Mouse (Mus musculus) forebrain, embryonic 10.5 days (tissue): ENCODE measurements around the gene Mcf2l. TPM values are rescaled to one million over a fixed set of nuclear protein-coding genes. Genes with fewer than 3 reads are reported as not detected.

Experiments used
- DNase-seq: peaks from one replicate; pipeline ENCODE4 v3.0.0-alpha.2; 2017; ENCODE audit warnings: low spot score; ENCODE audit errors: extremely low spot score
- H3K27ac ChIP-seq: fragments of 300-500 bp; sonication (generic); 2 replicates; pipeline ENCODE4 v1.5.1; 2016; ENCODE audit warnings: mild to moderate bottlenecking
- H3K27me3 ChIP-seq: fragments of 300-500 bp; sonication (generic); 2 replicates; pipeline ENCODE4 v1.6.1; 2016; ENCODE audit warnings: mild to moderate bottlenecking; ENCODE audit not compliant: poor library complexity, severe bottlenecking
- H3K36me3 ChIP-seq: fragments of 300-500 bp; sonication (generic); replicated peaks from 2 replicates; pipeline ENCODE4 v1.6.1; 2016; ENCODE audit warnings: mild to moderate bottlenecking, moderate library complexity
- H3K4me1 ChIP-seq: fragments of 300-500 bp; sonication (generic); 2 replicates; pipeline ENCODE4 v1.6.1; 2016
- H3K4me3 ChIP-seq: fragments of 300-500 bp; sonication (generic); 2 replicates; pipeline ENCODE4 v1.5.1; 2016; ENCODE audit warnings: mild to moderate bottlenecking, moderate library complexity
- H3K9me3 ChIP-seq: fragments of 300-500 bp; sonication (generic); 2 replicates; pipeline ENCODE4 v1.6.1; 2016; ENCODE audit warnings: mild to moderate bottlenecking, moderate library complexity
- WGBS: fragments of 180-500 bp; shearing (Covaris S2); methylation state at CpG from one replicate; pipeline ENCODE4 v1.1.7; 2016; 5-methylcytosine and 5-hydroxymethylcytosine counted together
- polyA plus RNA-seq: library from polyadenylated mRNA; unstranded; fragments of >200 nt; fragmentation: Nextera tagmentation; extraction: Ambion mirVana; gene quantifications from 2 replicates; pipeline ENCODE4 v1.2.1, GENCODE M21; 2016

Gene Mcf2l
- polyA plus RNA-seq, 1 experiment from 2014 or later, result 32.5 TPM

DNA sequence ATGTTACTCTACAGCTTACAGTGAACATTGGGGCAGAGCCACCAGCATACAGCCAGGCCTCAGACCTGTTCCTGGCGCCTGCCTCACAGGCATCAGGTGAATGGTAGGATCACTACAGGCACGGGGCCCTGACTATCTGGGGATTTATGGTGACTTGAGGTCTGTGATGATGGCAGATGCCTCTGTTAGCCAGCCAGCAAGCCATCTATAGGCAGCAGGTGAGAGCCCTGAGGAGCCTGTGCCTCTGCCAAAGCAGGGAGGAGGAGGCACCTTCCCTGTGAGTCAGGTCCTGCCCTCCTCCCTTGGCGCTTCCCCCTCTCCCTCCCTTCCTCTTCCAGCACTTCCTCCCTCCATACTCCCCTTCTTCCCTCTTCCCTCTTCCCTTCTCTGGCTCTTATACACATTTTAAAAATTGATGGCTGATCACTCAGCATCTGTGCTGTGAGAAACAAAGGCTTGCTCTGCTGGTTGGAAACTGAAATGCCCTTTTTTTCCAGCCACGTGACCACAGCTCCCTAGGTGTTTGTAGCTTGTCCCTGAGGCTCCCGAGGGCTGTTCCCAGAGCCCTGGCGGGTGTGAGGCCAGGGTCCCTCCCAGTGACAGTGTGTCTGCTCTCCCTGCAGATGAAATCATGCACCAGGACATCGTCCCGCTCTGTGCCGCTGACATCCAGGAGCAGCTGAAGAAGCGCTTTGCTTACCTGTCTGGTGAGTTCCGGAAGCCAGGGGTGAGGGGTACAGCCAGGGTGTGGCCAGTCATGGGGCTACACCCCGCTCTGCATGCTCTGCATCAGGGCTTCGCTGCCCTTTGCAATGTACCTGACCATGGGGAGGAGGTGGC lies 89.2 kb downstream of the Mcf2l start:
- 64% methylated on average over 13 of the region's 13 CpGs for WGBS
- Histone ChIP-seq H3K4me1 (peaks cover 57% of the 10 kb centered on the region), H3K4me3 (no peak overlapping the region), H3K27me3 (no peaks in the 10 kb centered on the region), H3K36me3 (peaks cover 24% of the 10 kb centered on the region), H3K27ac (no peak overlapping the region), H3K9me3 (no peaks in the 10 kb centered on the region)
- DNase-seq, result no peak

- Histone ChIP-seq H3K27ac (no peak overlapping the region), H3K4me3 (no peak overlapping the region), H3K4me1 (no peaks in the 10 kb centered on the region), H3K9me3 (peaks cover under 1% of the 10 kb centered on the region; the same call in 1 of the 2 replicates), H3K27me3 (no peaks in the 10 kb centered on the region), H3K36me3 (peaks cover 50% of the 10 kb centered on the region)
- WGBS, result 90% methylated on average over 11 of the region's 11 CpGs
- no peak for DNase-seq
These were observed 102.7 kb downstream of the Mcf2l start for GRCm38 (mm10) chr8:12976290-12976689.

- WGBS, result 71% methylated on average over 5 of the region's 5 CpGs
- no peak overlapping the region for H3K4me3 ChIP-seq
- H3K9me3 ChIP-seq, result peaks cover 5% of the 10 kb centered on the region; the same call in 1 of the 2 replicates
- H3K4me1 ChIP-seq, result no peaks in the 10 kb centered on the region
- H3K27me3 ChIP-seq, result no peaks in the 10 kb centered on the region
- H3K36me3 ChIP-seq, result peaks cover 53% of the 10 kb centered on the region
- no peak for DNase-seq
- no peak overlapping the region for H3K27ac ChIP-seq
These were observed 103.1 kb downstream of the Mcf2l start for GRCm38 (mm10) chr8:12976723-12977122.

GRCm38 (mm10) chr8:12977325-12977724 lies 103.7 kb downstream of the Mcf2l start:
- peaks cover 59% of the 10 kb centered on the region for H3K36me3 ChIP-seq
- 88% methylated on average over 12 of the region's 12 CpGs for WGBS
- H3K27me3 ChIP-seq, result no peaks in the 10 kb centered on the region
- H3K4me3 ChIP-seq, result no peak overlapping the region
- H3K4me1 ChIP-seq, result no peaks in the 10 kb centered on the region
- H3K27ac ChIP-seq, result no peak overlapping the region
- DNase-seq, result no peak
- peaks cover 6% of the 10 kb centered on the region; the same call in 1 of the 2 replicates for H3K9me3 ChIP-seq

GRCm38 (mm10) chr8:12978308-12978707 lies 104.7 kb downstream of the Mcf2l start:
- no peak overlapping the region for H3K4me3 ChIP-seq
- H3K9me3 ChIP-seq, result peaks cover 6% of the 10 kb centered on the region; the same call in 1 of the 2 replicates
- no peak overlapping the region for H3K27ac ChIP-seq
- 65% methylated on average over 2 of the region's 2 CpGs for WGBS
- H3K36me3 ChIP-seq, result peaks cover 57% of the 10 kb centered on the region
- no peaks in the 10 kb centered on the region for H3K27me3 ChIP-seq
- H3K4me1 ChIP-seq, result no peaks in the 10 kb centered on the region
- no peak for DNase-seq

GRCm38 (mm10) chr8:12978726-12979125 lies 105.1 kb downstream of the Mcf2l start:
- Histone ChIP-seq H3K27me3 (no peaks in the 10 kb centered on the region), H3K9me3 (peaks cover 6% of the 10 kb centered on the region; the same call in 1 of the 2 replicates), H3K4me1 (no peaks in the 10 kb centered on the region), H3K36me3 (peaks cover 55% of the 10 kb centered on the region), H3K27ac (no peak overlapping the region), H3K4me3 (no peak overlapping the region)
- peak; percentile 56 for DNase-seq
- WGBS, result 30% methylated on average over 5 of the region's 5 CpGs

DNA sequence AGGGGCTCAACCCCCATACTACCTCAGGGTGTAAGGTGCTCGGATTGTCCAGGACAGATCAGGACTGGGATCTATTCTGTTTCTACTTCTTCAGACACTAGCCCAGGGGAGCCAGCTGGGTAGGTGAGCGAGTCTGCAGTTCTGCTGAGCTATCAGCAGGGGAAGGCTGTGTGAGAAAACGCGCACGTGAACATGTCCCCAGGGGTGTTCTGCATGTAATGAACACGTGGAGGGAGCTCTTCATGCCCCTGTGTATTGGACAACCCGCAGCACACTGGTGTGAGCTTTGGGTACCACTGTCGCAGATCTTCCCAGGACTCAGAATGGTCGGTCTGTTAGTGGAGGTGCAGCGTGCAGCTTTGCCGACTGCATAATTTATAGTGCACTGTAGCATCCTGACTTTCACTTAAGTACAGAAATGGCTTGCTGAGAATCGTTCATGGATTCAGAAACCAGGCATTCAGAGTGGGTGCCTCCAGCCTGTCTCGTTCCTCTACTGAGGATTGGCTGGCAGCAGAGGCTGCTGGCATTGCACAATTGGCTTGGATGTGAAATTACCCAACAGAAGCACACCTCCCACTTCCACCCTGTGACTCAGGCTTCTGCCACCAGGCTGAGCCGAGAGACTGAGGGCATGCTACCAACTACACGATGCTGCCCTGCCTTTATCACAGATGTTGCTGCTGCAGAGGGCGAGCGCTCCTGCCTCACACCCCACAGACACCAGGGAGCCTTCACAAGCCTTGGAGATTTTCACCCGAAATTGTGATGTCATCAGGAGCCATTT lies 110.3 kb downstream of the Mcf2l start:
- WGBS, result 88% methylated on average over 18 of the region's 18 CpGs
- Histone ChIP-seq H3K27ac (no peak overlapping the region), H3K4me1 (no peaks in the 10 kb centered on the region), H3K27me3 (no peaks in the 10 kb centered on the region), H3K9me3 (peaks cover 6% of the 10 kb centered on the region; the same call in 1 of the 2 replicates), H3K4me3 (no peak overlapping the region), H3K36me3 (peaks cover 31% of the 10 kb centered on the region)
- DNase-seq, result no peak

- DNase-seq, result no peak
- no peaks in the 10 kb centered on the region for H3K4me1 ChIP-seq
- H3K4me3 ChIP-seq, result no peak overlapping the region
- no peaks in the 10 kb centered on the region for H3K27me3 ChIP-seq
- no peak overlapping the region for H3K27ac ChIP-seq
- 91% methylated on average over 17 of the region's 17 CpGs for WGBS
- peaks cover 6% of the 10 kb centered on the region; the same call in 1 of the 2 replicates for H3K9me3 ChIP-seq
- peaks cover 33% of the 10 kb centered on the region for H3K36me3 ChIP-seq
These were observed 111.1 kb downstream of the Mcf2l start for GRCm38 (mm10) chr8:12984601-12985243.

GRCm38 (mm10) chr8:12985259-12985658 lies 111.7 kb downstream of the Mcf2l start:
- no peak overlapping the region for H3K27ac ChIP-seq
- H3K36me3 ChIP-seq, result peaks cover 33% of the 10 kb centered on the region
- H3K4me1 ChIP-seq, result no peaks in the 10 kb centered on the region
- peaks cover 6% of the 10 kb centered on the region; the same call in 1 of the 2 replicates for H3K9me3 ChIP-seq
- no peak for DNase-seq
- 91% methylated on average over 13 of the region's 13 CpGs for WGBS
- no peaks in the 10 kb centered on the region for H3K27me3 ChIP-seq
- H3K4me3 ChIP-seq, result no peak overlapping the region

GRCm38 (mm10) chr8:12987571-12987970 lies 114.0 kb downstream of the Mcf2l start:
- 87% methylated on average over 8 of the region's 8 CpGs for WGBS
- no peak for DNase-seq
- H3K36me3 ChIP-seq, result peaks cover 26% of the 10 kb centered on the region
- H3K9me3 ChIP-seq, result no peaks in the 10 kb centered on the region
- H3K27me3 ChIP-seq, result no peaks in the 10 kb centered on the region
- H3K4me1 ChIP-seq, result no peaks in the 10 kb centered on the region
- no peak overlapping the region for H3K4me3 ChIP-seq
- H3K27ac ChIP-seq, result no peak overlapping the region

DNA sequence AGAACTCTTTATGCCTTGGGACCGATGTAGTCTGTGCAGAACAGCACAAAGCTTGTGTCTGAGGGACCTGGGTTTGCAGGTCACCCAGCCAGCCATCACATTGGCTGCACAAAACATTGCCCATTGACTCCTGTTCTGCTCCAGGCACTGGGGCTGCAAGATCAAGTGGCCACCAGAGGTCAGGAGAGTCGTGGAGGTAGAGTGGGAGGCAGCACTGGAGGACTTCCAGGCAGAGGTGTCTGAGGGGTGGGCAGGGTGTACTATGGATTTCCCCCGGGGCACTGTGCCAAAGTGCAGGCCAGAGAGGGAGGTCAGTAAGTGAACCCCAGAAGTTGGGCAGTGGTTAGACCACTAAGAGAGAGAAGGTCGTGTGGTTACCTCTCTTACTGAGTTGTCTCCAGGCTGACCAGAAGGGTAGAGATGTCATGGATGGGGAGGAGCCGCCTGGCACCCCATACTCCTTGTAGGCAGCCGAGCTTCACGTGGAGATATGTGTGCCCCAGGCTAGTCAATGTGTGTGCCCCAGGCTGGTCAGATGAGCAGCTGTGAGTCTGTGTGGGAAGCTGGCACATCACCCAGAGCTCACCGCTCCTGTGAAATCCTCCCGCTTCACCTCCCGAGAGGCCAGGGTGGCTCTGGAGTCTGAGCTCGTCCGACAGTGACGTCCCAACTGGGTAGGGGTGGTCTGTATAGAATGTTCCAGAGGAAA lies 115.3 kb downstream of the Mcf2l start:
- Histone ChIP-seq H3K36me3 (peaks cover 24% of the 10 kb centered on the region), H3K27me3 (no peaks in the 10 kb centered on the region), H3K4me1 (no peaks in the 10 kb centered on the region), H3K9me3 (no peaks in the 10 kb centered on the region), H3K27ac (no peak overlapping the region), H3K4me3 (no peak overlapping the region)
- no peak for DNase-seq
- 83% methylated on average over 13 of the region's 13 CpGs for WGBS

DNA sequence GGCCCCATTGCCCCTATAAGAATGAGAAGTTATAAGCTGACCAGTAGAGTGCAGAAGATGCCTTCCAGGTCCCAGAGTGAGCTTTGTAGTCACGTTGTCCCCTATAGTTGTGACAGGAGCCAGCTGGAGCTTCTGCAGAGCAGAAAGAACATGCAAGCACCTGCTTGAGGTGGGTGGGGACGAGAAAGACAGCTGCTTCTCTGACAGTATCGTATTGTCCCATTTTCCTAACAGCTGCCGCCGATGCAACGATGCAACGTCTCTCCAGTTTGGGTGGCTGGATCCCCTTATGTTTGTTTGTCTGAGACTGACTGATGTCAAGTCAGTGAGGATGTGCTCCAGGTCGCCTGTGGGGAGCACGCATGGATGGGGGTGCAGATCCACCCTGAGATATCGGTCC lies 117.8 kb downstream of the Mcf2l start:
- Histone ChIP-seq H3K4me3 (no peak overlapping the region), H3K36me3 (peaks cover 20% of the 10 kb centered on the region; the same call in 1 of the 2 replicates), H3K27me3 (no peaks in the 10 kb centered on the region), H3K4me1 (no peaks in the 10 kb centered on the region), H3K9me3 (no peaks in the 10 kb centered on the region), H3K27ac (no peak overlapping the region)
- DNase-seq, result no peak
- 87% methylated on average over 10 of the region's 10 CpGs for WGBS
